Comparison of ENCODE assay signal across 16 mouse cellular contexts in the genomic region with DNA sequence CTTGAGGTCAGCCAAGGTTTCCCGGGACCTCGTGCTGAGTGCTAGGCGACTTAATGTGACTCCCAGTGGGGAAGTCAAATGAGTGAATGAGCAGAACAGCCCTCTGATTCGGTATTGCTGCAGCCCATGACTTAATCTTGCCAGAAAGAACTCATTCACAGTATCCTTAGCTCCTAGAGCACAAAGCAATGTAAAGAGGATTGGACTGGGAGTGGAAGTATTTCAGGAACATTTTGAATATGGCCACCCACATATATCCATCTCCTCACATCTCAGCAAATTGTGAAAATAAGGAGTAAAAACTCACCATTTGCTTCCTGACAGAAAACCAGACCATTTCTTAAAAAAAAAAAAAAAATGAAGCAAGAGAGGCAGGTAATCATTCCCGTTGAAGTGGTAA.
"Had no signal": no experiment of that assay in that cellular context is flagged by ENCODE, and none has a peak within 500 bp of the region (broad histone marks: within the 10 kb centered on the region; RNA-seq: fewer than 3 reads in every experiment).

No protein-coding gene starts in this region.

- H3K36me3 ChIP-seq: neural tube, embryonic 13.5 days; neural tube, embryonic 15.5 days; stomach, embryonic 15.5 days had no signal

- DNase-seq: retina, postnatal 1 day; right cerebral cortex, adult 18-20 months; right cerebral cortex, postnatal 14 days; right cerebral cortex, postnatal 25 days; right cerebral cortex, postnatal 4 days; spleen, adult 18-20 months; thymus, adult 18-20 months; thymus, adult 2 months; thymus, postnatal 14 days; thymus, postnatal 25 days; thymus, postnatal 36 days; thymus, postnatal 4 days had no signal

- H3K4me2 ChIP-seq: neural tube, embryonic 13.5 days; neural tube, embryonic 15.5 days; stomach, embryonic 15.5 days had no signal

- H3K4me1 ChIP-seq: neural tube, embryonic 13.5 days; neural tube, embryonic 15.5 days; stomach, embryonic 15.5 days had no signal

- H3K9ac ChIP-seq: neural tube, embryonic 13.5 days; neural tube, embryonic 15.5 days; stomach, embryonic 15.5 days had no signal

- H3K27me3 ChIP-seq: neural tube, embryonic 13.5 days; neural tube, embryonic 15.5 days; stomach, embryonic 15.5 days had no signal

- H3K9me3 ChIP-seq: neural tube, embryonic 13.5 days; neural tube, embryonic 15.5 days; stomach, embryonic 15.5 days had no signal

- H3K27ac ChIP-seq: neural tube, embryonic 13.5 days; neural tube, embryonic 15.5 days; stomach, embryonic 15.5 days; stomach, postnatal 0 days had no signal

- H3K4me3 ChIP-seq: neural tube, embryonic 13.5 days; neural tube, embryonic 15.5 days; stomach, embryonic 15.5 days had no signal
